Mouse (Mus musculus) kidney, adult 8-10 months (tissue): ENCODE measurements around the gene Cdkn2aipnl.

Experiments
- DNase-seq, 2 experiments: peaks; one replicate each; pipeline ENCODE4 v3.0.0; 2022

Gene Cdkn2aipnl

DNA sequence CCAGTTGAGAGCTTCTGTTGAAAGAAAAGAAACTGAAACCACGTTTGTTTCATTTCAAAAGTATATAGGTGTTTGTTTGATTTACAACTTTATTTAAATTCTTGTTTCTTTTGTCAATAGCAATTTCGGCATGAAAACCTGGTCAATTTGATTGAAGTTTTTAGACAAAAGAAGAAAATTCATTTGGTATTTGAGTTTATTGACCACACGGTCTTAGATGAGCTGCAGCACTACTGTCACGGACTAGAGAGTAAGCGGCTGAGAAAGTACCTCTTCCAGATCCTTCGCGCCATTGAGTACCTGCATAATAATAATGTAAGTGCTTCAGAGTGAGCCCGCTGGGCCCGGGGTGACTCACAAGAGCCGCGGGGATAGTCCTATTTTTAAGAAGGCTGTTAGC is 43.5 kb downstream of the Cdkn2aipnl start:
- DNase-seq, result no peak

DNA sequence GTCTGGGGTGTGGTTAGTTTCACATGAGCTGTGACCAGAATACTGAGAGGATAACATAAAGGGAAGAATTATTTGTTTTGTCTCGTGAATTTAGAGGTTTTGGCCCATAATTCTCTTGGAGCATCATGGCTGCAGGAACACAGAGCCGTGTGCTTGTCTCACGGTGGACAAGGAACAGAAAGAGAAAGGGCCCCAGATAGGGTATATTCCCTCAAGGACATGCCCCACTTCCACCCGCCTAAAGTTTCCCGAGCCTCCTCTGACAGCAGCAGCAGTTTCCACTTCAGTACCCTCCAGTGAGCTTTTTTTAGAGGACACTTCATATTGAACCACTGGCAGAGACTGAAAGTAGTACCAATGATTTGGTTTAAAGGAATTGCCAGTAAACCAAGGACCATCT is 44.1 kb downstream of the Cdkn2aipnl start:
- DNase-seq, result no peak

DNA sequence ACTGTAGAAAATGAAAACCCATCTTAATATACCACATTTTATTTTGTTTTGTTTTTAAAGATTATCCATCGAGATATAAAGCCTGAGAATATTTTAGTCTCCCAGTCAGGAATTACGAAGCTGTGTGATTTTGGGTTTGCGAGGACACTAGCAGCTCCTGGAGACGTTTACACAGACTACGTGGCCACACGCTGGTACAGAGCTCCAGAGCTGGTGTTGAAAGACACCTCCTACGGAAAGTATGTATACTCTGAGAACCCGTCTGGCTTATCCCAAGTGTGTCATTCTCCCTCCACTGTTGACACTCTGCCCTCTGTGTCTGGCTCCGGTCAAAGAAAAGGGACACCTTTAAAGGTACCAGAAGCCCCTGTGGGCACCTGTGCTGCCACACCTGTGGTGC is 50.8 kb downstream of the Cdkn2aipnl start:
- DNase-seq, result no peak
